Mouse (Mus musculus): Measurements from ENCODE around the gene Zfp791.
"Not testable (repeated sequence)": the region's sequence is repeated elsewhere in the genome, so short reads cannot be mapped to it uniquely, and the experiment has no call there.

Gene Zfp791

DNA sequence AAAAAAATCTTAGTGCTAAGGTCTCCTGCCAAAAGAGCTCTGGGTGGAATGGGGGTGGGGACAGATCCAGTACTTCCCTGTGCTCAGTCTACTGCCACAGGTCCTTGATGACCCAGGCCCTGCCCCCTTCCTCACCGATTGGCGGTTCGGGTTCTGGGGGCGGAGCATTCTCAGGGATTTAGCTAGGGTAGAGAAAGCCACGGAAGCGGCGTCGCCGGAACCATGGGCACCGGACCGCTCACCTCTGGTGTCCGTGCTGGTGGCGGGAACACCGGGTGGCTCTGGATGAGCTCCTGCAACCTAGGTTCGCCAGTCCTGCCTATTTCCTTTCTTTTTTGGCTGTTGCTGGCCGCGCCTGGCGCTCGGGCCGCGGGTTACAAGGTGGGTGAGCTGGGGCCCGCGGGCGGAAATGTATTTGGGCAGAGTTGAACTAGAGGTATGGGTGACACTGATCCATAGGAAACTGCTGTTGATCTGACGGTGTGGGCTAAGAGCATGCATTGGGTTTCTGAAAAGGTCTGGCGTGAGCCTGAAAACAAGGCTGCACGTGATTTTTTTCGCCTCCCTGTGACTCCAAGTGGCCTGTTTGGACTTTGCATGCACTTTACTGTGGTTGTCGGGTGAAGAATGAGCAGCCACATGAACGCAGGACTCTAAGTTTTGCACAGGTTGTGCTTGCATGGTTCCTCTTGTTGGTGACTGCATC, 39.6 kb downstream of the Zfp791 start, which contains the start of gene Man2b1:
TSS of gene Man2b1 (plus strand) at position 163 of the 706 bp plus-strand sequence.
- DNase-seq (ENCODE audit: low read depth, low spot score) = peak; percentile 96

DNA sequence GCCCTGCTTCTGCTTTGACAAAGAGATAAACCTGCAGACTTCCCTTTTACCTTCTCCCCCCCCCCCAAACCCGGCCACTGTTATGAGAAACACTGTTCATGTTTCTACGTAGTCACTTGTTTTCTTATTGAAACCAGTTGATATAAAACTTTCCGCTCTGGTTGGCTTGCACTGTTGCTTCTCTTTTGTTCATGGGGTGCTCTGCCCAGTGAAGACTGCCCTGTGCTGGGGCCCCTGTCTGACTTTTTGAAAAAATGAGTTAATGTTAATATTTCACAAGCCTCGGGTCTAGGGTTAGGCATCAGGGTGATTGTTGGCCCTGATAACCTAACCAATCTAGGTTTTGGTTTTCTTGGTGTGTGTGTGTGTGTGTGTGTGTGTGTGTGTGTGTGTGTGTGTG, 40.7 kb downstream of the Zfp791 start:
- not testable (repeated sequence) for DNase-seq (ENCODE audit: low read depth, low spot score)

DNA sequence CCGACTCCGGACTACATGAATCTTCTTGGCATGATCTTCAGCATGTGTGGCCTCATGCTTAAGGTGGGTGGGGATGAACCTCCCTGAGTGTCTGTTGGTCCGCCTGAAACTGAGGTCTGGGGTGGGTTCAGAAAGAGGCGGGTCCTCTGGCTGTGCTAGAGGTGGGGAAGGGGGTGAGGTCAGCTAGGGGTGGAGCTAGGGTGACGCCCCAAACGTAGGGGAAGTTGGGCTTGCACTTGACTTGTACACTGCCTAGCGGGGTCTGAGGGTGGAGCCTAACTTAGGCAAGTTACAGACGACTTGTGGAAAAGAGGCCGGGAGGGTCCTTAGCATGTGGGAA, 41.7 kb downstream of the Zfp791 start, which contains the start of gene Wdr83:
TSS of gene Wdr83 (minus strand) at position 91 of the 340 bp plus-strand sequence.
- DNase-seq (ENCODE audit: low read depth, low spot score) = peak; percentile 91

DNA sequence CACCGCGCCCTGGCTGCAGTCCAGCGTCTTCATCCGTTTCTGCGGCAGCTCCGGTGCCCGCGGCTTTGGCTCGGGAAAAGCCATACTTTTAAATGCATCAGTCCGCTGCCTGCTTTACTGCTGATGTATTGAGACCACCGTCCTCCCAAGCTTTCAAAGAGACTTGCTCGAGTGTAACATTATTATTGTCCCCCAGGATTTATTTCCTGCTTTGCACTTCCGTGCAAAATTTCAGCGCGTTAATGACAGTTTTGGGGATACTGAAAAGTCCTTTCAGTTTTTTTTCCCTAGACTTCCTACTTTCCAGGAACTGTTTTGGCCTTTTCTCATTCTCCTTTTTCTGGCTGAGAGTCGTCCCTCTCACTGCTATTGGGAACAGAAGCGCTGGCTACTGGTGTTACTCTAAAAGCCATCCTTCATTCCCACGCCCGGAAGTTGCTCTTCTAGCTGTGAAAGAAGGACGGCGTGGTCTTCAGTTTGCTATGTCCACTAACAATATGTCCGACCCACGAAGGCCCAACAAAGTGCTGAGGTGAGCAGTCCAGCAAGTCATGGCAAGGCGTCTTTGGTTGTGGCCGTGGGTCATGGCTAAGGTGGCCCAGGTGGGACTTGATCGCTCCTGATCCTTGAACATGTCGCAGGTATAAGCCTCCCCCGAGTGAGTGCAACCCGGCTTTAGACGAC, 42.2 kb downstream of the Zfp791 start, which contains the start of gene Wdr83os:
TSS of gene Wdr83os (plus strand) at position 209 of the 684 bp plus-strand sequence.
- DNase-seq (ENCODE audit: low read depth, low spot score) = peak; percentile 81

DNA sequence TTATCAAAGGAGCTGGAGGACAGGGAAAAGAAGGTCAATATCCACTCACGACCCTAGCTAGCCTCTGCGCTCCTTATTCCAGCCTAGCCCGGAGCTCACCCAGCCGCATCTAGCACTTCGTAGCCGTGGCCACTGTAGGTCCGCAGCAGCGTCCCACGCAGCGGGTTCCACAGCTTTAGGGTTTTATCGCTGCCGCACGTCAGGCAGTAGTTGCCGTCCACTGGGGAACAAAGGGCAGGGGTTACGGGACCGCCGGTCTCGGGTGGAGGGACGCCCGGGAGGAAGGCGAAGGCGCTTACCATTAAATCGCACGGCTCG, 42.7 kb downstream of the Zfp791 start:
- no peak for DNase-seq (ENCODE audit: low read depth, low spot score)

DNA sequence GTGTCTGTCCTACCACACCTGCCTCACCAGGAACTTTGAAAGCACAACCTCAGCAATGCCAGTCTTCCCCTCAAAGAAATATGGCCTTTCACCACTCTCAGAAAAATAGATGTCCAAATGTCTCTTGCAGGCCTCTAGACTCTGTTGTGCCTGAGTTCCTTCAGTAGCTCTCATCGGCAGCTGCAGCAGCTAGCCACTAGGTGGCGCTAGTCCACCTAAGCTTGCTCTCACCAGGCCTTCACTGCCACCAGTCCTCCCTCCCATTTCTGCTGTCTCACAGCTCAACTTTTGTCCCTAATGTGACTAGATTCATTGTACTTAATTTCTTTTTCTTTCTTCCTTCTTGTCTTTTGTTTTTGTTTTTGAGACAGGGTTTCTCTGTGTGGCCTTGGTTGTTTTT, 45.9 kb downstream of the Zfp791 start:
- DNase-seq (ENCODE audit: low read depth, low spot score) = peak; percentile 93

DNA sequence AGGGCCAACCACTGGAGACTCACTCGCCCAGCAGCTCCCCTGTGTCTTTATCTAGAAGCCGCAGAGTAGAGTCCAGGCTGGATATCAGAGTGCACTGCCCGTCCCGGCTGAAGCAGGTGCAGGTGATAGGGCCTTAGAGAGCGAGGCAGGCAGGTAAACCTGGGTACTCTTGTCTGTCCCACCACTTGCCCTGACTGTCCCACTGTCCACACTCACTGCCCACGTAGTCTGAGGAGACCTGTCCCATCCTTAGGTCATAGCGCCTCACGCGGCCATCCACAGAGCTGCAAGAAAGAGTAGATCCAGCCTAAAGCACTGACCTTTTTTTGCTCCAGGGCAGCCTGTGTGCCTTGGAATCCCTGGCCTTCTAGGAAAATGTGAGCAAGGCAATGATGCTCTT, 46.9 kb downstream of the Zfp791 start:
- DNase-seq (ENCODE audit: low read depth, low spot score) = peak; percentile 76

DNA sequence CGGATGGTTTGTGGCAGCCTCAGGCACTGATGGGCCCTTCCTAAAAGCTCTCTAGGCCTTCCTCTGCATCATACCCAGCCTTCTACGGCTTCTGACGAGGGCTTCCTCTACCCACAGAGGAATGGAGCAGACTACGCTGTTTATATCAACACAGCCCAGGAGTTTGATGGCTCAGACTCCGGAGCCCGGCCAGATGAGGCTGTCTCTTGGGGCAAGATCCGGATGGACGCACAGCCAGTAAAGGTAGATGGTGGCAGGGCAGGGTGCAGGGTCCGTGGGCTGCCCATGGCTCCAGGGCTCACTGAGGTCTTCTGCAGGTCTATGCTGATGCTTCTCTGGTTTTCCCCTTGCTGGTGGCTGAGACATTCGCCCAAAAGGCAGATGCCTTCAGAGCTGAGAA, 48.3 kb downstream of the Zfp791 start:
- no peak for DNase-seq (ENCODE audit: low read depth, low spot score)

DNA sequence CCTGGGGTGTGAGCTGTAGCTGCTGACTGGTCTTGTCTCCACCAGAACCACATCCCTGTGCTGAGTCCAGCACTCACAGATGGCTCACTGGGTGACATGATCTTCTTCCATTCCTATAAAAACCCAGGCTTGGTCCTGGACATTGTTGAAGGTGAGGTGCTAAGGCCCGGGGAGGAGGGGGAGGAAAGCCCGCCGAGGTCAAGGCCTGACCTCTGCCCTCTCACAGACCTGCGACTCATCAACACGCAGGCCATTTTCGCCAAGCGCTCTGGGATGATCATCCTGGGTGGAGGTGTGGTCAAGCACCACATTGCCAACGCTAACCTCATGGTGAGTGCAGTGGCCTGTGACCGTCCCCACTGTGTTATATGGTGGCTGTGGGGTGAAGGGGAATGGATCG, 48.7 kb downstream of the Zfp791 start:
- no peak for DNase-seq (ENCODE audit: low read depth, low spot score)

DNA sequence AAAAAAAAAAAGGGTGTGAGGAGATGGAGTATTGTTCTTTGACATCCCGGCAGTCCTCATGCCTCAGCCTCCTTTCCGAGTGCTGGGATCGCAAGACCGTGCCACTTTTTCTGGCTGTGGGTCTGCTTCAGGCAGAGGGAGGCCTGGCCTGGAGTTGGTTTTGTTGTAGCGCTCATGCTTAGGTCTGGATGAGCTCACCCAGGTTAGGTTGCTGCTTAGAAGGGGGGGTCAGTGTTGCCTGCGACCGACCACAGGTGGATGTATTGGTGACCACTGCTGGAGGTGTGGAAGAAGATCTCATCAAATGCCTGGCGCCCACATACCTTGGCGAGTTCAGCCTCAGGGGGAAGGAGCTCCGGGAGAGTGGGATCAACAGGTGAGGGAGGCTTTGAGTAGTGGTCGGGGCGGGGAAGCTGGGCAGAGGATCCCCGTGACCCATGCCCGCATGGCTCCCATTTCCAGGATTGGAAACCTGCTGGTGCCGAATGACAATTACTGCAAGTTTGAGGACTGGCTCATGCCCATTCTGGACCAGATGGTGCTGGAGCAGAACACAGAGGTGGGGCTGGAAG, 49.8 kb downstream of the Zfp791 start:
- no peak for DNase-seq (ENCODE audit: low read depth, low spot score)

DNA sequence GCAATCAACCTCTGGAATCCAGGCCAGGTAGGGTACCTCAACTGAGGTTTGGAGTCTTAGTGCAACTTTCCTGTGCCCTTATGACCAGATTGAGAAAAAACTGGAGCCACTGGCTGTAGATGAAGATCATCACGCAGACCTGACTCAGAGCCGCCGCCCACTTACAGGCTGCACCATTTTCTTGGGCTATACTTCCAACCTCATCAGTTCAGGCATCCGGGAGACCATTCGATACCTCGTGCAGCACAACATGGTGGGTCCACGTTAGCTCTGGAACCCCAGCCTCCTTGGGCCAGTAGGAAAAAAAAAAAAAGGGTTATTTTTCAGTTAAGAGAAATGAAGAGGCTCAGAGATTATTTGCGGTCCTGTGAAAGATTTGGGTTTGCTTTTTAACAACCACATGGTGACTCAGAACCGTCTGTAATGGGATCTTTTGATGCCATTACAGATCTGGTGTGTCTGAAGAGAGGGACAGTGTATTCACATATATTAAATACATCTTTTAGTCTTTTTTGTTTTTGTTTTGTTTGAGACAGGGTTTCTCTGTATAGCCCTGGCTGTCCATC, 50.4 kb downstream of the Zfp791 start:
- DNase-seq (ENCODE audit: low read depth, low spot score) = no peak

DNA sequence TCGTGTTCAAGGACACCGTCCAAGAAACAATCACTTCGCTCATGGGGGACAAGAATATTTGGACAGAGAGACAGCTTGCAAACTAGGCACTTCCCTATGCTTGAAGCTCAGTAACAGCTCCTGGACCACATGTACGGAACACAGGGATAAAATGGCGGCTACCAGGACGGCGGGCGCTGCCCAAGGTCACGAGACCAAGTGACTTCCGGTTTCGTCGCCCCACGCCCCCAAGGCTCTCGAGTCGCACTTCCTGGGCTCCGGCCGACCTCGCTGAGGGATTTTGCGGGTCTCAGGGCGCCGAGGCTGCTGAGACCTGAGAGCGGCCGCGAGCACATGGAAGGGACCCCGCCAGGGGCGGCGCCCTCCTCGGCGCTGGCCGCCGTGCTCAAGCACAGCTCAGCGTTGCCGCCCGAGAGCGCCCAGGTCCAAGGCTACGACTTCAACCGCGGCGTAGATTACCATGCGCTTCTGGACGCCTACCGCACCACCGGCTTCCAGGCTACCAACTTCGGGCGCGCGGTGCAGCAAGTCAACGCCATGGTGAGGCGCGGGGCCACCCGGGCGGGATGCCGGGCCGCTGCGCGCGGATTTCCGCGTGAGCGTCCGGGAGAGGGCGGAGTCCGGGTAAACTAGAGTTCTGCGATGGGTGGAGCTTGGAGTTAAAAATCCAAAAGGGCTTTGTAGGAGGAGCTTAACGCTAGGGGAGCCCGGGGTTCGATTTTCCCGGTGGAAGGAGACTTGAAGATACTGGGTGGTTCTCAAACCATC, 51.2 kb downstream of the Zfp791 start, which contains the start of gene Dhps:
TSS of gene Dhps (plus strand) at position 244 of the 768 bp plus-strand sequence.
- DNase-seq (ENCODE audit: low read depth, low spot score) = peak; percentile 96

DNA sequence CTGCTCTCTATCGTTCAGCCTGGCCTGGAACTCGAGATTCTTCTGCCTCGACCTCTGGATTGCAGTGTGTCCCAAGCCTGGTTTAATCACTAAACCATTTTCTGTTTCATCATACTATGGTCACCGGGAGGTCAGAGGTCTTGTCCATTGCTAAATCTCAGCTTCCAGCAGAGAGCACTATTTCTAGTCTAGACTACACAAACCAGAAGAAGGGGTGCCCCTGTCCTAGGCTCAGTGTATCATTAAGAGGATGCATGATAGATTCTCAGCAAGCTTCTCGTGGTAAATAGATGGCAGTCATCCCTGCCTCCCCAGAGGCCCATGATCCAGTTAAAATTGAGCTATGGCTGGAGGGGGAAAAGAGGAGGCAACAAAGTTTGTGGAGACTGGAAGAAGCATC, 51.9 kb downstream of the Zfp791 start:
- DNase-seq (ENCODE audit: low read depth, low spot score) = no peak

DNA sequence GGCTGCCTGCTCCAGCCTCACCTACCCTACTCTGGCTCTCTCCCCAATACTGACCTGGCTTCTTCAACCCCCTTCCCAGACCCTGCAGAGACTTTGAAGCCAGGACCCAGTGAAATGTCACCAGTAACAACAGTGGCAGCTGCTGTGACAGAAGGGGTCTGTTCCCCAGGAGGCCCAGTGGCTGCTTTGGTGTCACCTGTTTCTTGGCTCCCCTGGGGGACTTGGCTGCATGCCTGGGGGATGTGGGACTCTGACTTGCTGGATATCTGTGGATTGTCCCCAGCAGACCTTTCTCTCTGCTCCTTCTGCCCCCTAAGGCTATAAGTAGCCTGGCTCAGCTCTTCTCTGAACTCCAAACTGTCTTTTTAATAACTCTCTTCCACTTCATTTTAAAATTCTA, 54.9 kb downstream of the Zfp791 start, which contains the start of gene Gm5741:
TSS of gene Gm5741 (minus strand) at position 1 of the 400 bp plus-strand sequence.
- no peak for DNase-seq (ENCODE audit: low read depth, low spot score)

DNA sequence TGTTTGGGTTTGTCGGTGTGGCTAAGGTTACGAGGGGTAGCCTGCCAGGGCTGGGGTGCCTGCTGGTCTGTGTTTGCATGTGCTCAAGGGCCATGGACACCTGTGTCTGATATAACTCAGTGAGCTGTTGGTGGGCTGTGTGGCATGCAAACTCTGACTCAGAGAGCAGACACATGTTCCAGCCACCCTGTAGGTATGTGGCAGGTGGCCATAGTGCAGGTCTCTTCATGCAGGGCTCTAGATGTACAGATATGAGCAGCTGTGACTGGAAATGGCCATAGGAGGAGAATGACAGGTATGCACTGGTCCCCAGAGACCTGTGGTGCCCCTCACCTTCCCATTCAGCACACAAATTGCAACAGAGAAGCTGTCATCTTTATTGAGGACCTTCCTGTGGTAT, 55.7 kb downstream of the Zfp791 start:
- no peak for DNase-seq (ENCODE audit: low read depth, low spot score)

DNA sequence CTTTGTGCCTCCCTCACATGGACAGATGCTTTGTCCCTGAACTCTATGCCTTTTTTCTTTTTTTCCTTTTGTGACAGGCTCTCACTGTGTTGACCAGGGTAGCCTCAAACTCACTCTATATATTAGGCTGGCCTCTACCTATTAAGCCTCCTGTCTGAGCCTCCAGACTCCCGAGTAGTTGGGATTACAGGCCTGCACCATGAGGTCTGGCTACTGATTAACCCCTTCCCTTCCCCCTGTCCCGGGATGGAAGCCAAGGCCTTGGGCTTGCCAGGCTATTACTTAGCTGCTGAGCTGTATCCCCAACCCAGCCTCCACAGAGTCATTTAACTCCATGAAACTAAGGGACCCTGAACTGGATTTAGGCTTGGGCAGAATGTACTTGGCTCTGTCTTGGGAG, 57.7 kb downstream of the Zfp791 start:
- DNase-seq (ENCODE audit: low read depth, low spot score) = no peak

DNA sequence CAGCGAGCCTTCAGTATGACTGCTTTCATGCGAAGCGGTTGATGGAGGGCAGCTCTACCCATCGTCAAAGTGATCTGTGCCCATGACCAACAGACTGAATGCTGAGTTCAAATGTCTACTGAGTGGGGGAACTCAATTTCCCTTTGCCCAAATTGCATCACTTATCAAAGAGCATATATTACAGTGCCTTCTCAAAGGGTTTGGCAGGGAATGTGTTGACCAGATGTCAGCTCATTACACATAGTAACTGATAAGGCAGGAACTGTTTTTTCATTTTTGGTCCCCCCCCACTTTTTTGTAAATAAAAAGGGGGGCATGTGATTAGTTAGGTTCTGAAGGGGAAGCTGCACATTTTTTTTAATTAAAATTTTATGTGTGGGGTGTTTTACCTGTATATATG, 60.3 kb downstream of the Zfp791 start:
- no peak for DNase-seq (ENCODE audit: low read depth, low spot score)

DNA sequence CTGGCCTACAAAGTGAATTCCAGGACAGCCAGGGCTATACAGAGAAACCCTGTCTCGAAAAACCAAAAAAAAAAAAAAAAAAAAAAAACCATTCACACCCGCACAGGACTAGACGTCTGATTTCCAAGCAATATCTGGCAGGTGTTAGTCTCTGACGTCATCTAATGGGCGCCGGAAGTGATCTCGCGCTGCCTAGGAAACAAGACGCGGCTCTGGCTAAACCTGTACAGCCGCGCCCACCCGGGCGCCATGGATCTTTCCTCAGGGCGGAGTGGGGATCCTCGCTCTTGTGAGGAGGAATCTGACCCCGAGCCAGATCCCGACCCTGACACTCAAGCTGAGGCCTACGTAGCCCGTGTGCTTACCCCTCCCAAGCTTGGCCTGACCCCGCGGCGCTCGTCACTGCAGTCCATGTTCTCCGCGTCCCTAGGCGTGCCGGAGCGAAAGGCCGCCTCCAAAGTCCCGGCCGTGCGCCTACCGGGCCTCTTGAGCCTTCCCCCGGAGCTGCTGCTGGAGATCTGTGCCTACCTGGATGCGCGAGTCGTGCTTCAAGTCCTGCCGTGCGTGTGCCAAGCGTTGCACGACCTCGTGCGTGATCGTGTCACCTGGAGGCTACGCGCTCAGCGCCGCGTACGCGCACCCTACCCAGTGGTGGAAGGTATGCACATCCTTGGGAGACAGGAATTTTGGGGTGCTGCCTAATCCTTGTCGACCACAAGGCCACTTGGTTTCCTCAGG, 62.8 kb downstream of the Zfp791 start, which contains the start of gene Fbxw9:
TSS of gene Fbxw9 (plus strand) at position 177 of the 738 bp plus-strand sequence.
- DNase-seq (ENCODE audit: low read depth, low spot score) = peak; percentile 96

Data from ZHBTc4 (cell line).